Mouse (Mus musculus) naive thymus-derived CD4-positive, alpha-beta T cell, adult 5 months (primary cell): Measurements from ENCODE around the gene Olfr746. TPM values are rescaled to one million over a fixed set of nuclear protein-coding genes. Genes with fewer than 3 reads are reported as not detected.

ENCODE experiments used
- polyA plus RNA-seq: library from polyadenylated mRNA; unstranded; fragments of 100-300 nt; shearing (Covaris generic); gene quantifications from one replicate; pipeline ENCODE4 v1.2.1, GENCODE M21; 2017

The Olfr746 gene
- not detected for polyA plus RNA-seq

GRCm38 (mm10) chr14:50646783-50647182 is at the start of gene Olfr746:
Gene Olfr746, plus strand, starts transcription at chr14:50647083.

GRCm38 (mm10) chr14:50614579-50614978 is 32.3 kb upstream of the Olfr746 start, which contains the start of gene Olfr744:
Gene Olfr744, plus strand, starts transcription at chr14:50614879.

GRCm38 (mm10) chr14:50639088-50639487 is 7.8 kb upstream of the Olfr746 start, which contains the start of gene Olfr745:
Gene Olfr745, plus strand, starts transcription at chr14:50639388.

GRCm38 (mm10) chr14:50693106-50693505 is 46.2 kb downstream of the Olfr746 start, which contains the start of gene Olfr747:
Gene Olfr747, minus strand, starts transcription at chr14:50693206.

Other genes starting within 250 kb of the Olfr746 start
- not detected for gene Olfr738, start 239.5 kb upstream of the Olfr746 start, polyA plus RNA-seq
- gene Olfr739, start 228.5 kb upstream of the Olfr746 start, polyA plus RNA-seq, result not detected
- not detected for gene Olfr740, start 201.5 kb upstream of the Olfr746 start, polyA plus RNA-seq
- gene Olfr741, start 174.3 kb upstream of the Olfr746 start, polyA plus RNA-seq, result not detected
- not detected for gene Olfr742, start 143.5 kb upstream of the Olfr746 start, polyA plus RNA-seq
- not detected for gene Olfr743, start 125.2 kb upstream of the Olfr746 start, polyA plus RNA-seq
- not detected for gene Olfr744, start 32.2 kb upstream of the Olfr746 start, polyA plus RNA-seq
- not detected for gene Olfr745, start 7.7 kb upstream of the Olfr746 start, polyA plus RNA-seq
- not detected for gene Olfr747, start 46.1 kb downstream of the Olfr746 start, polyA plus RNA-seq
- 0.22 TPM for gene Olfr748, start 60.3 kb downstream of the Olfr746 start, polyA plus RNA-seq
- not detected for gene Olfr749, start 98.0 kb downstream of the Olfr746 start, polyA plus RNA-seq
- 87.5 TPM for gene Ttc5, start 138.4 kb downstream of the Olfr746 start, polyA plus RNA-seq
- not detected for gene Ccnb1ip1, start 160.6 kb downstream of the Olfr746 start, polyA plus RNA-seq
- 64.7 TPM for gene Parp2, start 160.8 kb downstream of the Olfr746 start, polyA plus RNA-seq
- gene Tep1, start 223.5 kb downstream of the Olfr746 start, polyA plus RNA-seq, result 15.7 TPM